Mouse (Mus musculus): ENCODE measurements around the gene Gchfr. TPM values are rescaled to one million over a fixed set of nuclear protein-coding genes. Genes with fewer than 3 reads are reported as not detected.

Gchfr gene
- polyA plus RNA-seq, 2 experiments: 35.4 to 80.3 TPM

DNA sequence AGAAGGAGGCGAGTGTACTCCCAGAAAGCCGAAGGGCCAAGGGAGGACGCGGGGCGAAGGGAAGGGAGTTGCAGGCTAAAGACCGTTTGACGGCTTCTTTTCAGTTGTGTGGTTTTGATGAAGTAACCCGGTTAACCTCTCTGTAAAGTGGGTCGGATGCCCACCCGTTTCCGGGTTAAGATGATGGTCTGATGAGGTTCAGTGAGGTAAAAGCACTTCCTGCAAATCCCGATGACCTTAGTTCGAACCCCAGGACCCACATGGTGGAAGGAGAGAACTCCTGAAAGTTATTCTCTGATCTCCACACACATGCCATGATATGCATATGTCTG is 41.6 kb downstream of the Gchfr start:
- no peak overlapping the region for H3K27ac ChIP-seq
- H3K4me1 ChIP-seq (replicated peaks; ENCODE audit: control insufficient read depth in 2 of 2, insufficient read depth in 2 of 2, low read length in 1 of 2): peaks cover 0 to 12% of the 10 kb centered on the region in 2 experiments; a peak in 2 of 4 replicates
- H3K9ac ChIP-seq (replicated peaks): peak overlapping the region; percentile 87
- H3K36me3 ChIP-seq (replicated peaks; ENCODE audit: control insufficient read depth, insufficient read depth, low read depth): no peaks in the 10 kb centered on the region; the same call in none of the 2 replicates
- H3K27me3 ChIP-seq (ENCODE audit: control insufficient read depth, insufficient read depth, low read length): no peaks in the 10 kb centered on the region
- DNase-seq (ENCODE audit: low read depth in 3 of 3, low spot score in 3 of 3): no peak
- H3K9me3 ChIP-seq (ENCODE audit: control insufficient read depth, low read length): no peaks in the 10 kb centered on the region
- TF ChIP-seq CTCF (IDR thresholded peaks at IDR 0.05; ENCODE audit: low read depth) (no peak), EP300 (IDR thresholded peaks at IDR 0.05; ENCODE audit: low read depth) (no peak)
- H3K4me3 ChIP-seq (ENCODE audit: insufficient read depth in 1 of 2, low read depth in 2 of 2, low read length in 2 of 2): peak overlapping the region; percentile 74 to 76
- no peak for ATAC-seq (ENCODE audit: insufficient read depth)
- under 1% methylated on average over 13 of the region's 13 CpGs for WGBS (ENCODE audit: insufficient replicate concordance)
- peak overlapping the region; percentile 72 for H3K4me2 ChIP-seq (ENCODE audit: low read depth)

Other genes with a start within 250 kb of the Gchfr start
- gene Chst14, start 241.3 kb upstream of the Gchfr start, polyA plus RNA-seq (2012; rRNA removed): 3.6 and 3.7 TPM in 2 replicates
- gene Chst14, start 241.3 kb upstream of the Gchfr start, polyA plus RNA-seq (2014; fragmentation: Nextera tagmentation; extraction: Ambion mirVana): 4.2 and 4.3 TPM in 2 replicates
- 5.4 and 6.9 TPM in 2 replicates for gene Ccdc32, start 138.4 kb upstream of the Gchfr start, polyA plus RNA-seq (2012; rRNA removed)
- 12.6 and 12.9 TPM in 2 replicates for gene Ccdc32, start 138.4 kb upstream of the Gchfr start, polyA plus RNA-seq (2014; fragmentation: Nextera tagmentation; extraction: Ambion mirVana)
- 3.6 and 4.0 TPM in 2 replicates for gene Rpusd2, start 133.0 kb upstream of the Gchfr start, polyA plus RNA-seq (2012; rRNA removed)
- gene Rpusd2, start 133.0 kb upstream of the Gchfr start, polyA plus RNA-seq (2014; fragmentation: Nextera tagmentation; extraction: Ambion mirVana): 2.3 and 3.0 TPM in 2 replicates
- gene Knl1, start 120.7 kb upstream of the Gchfr start, polyA plus RNA-seq (2012; rRNA removed): 3.4 and 6.2 TPM in 2 replicates
- 45.5 and 49.7 TPM in 2 replicates for gene Knl1, start 120.7 kb upstream of the Gchfr start, polyA plus RNA-seq (2014; fragmentation: Nextera tagmentation; extraction: Ambion mirVana)
- 20.4 and 28.7 TPM in 2 replicates for gene Rad51, start 55.0 kb upstream of the Gchfr start, polyA plus RNA-seq (2012; rRNA removed)
- gene Rad51, start 55.0 kb upstream of the Gchfr start, polyA plus RNA-seq (2014; fragmentation: Nextera tagmentation; extraction: Ambion mirVana): 33.9 and 35.7 TPM in 2 replicates
- gene Rmdn3, start 10.7 kb upstream of the Gchfr start, polyA plus RNA-seq (2012; rRNA removed): 15.0 and 22.8 TPM in 2 replicates
- gene Rmdn3, start 10.7 kb upstream of the Gchfr start, polyA plus RNA-seq (2014; fragmentation: Nextera tagmentation; extraction: Ambion mirVana): 42.2 and 47.6 TPM in 2 replicates
- not detected in 2 replicates for gene Gm14137, start 6.7 kb downstream of the Gchfr start, polyA plus RNA-seq (2012; rRNA removed)
- 0.05 TPM in 1 of 2 replicates, not detected in the other for gene Gm14137, start 6.7 kb downstream of the Gchfr start, polyA plus RNA-seq (2014; fragmentation: Nextera tagmentation; extraction: Ambion mirVana)
- 19.4 and 20.5 TPM in 2 replicates for gene Zfyve19, start 40.8 kb downstream of the Gchfr start, polyA plus RNA-seq (2012; rRNA removed)
- 16.4 and 18.2 TPM in 2 replicates for gene Zfyve19, start 40.8 kb downstream of the Gchfr start, polyA plus RNA-seq (2014; fragmentation: Nextera tagmentation; extraction: Ambion mirVana)
- 4.6 and 9.5 TPM in 2 replicates for gene Dnajc17, start 41.0 kb downstream of the Gchfr start, polyA plus RNA-seq (2012; rRNA removed)
- 5.4 and 6.9 TPM in 2 replicates for gene Dnajc17, start 41.0 kb downstream of the Gchfr start, polyA plus RNA-seq (2014; fragmentation: Nextera tagmentation; extraction: Ambion mirVana)
- not detected in 2 replicates for gene Ppp1r14d, start 62.1 kb downstream of the Gchfr start, polyA plus RNA-seq (2012; rRNA removed)
- gene Ppp1r14d, start 62.1 kb downstream of the Gchfr start, polyA plus RNA-seq (2014; fragmentation: Nextera tagmentation; extraction: Ambion mirVana): not detected in 2 replicates
- gene Spint1, start 69.6 kb downstream of the Gchfr start, polyA plus RNA-seq (2012; rRNA removed): 0.11 and 0.27 TPM in 2 replicates
- gene Spint1, start 69.6 kb downstream of the Gchfr start, polyA plus RNA-seq (2014; fragmentation: Nextera tagmentation; extraction: Ambion mirVana): 0.11 and 0.13 TPM in 2 replicates
- gene Rhov, start 103.5 kb downstream of the Gchfr start, polyA plus RNA-seq (2012; rRNA removed): 0.02 TPM in 1 of 2 replicates, not detected in the other
- gene Rhov, start 103.5 kb downstream of the Gchfr start, polyA plus RNA-seq (2014; fragmentation: Nextera tagmentation; extraction: Ambion mirVana): not detected in 2 replicates
- 3.2 and 3.4 TPM in 2 replicates for gene Vps18, start 121.0 kb downstream of the Gchfr start, polyA plus RNA-seq (2012; rRNA removed)
- 3.2 and 3.5 TPM in 2 replicates for gene Vps18, start 121.0 kb downstream of the Gchfr start, polyA plus RNA-seq (2014; fragmentation: Nextera tagmentation; extraction: Ambion mirVana)
- gene Dll4, start 158.0 kb downstream of the Gchfr start, polyA plus RNA-seq (2012; rRNA removed): 1.3 and 1.4 TPM in 2 replicates
- 0.83 and 0.86 TPM in 2 replicates for gene Dll4, start 158.0 kb downstream of the Gchfr start, polyA plus RNA-seq (2014; fragmentation: Nextera tagmentation; extraction: Ambion mirVana)
- 0.56 and 1.2 TPM in 2 replicates for gene Chac1, start 183.5 kb downstream of the Gchfr start, polyA plus RNA-seq (2012; rRNA removed)
- gene Chac1, start 183.5 kb downstream of the Gchfr start, polyA plus RNA-seq (2014; fragmentation: Nextera tagmentation; extraction: Ambion mirVana): 0.29 and 1.7 TPM in 2 replicates